Mouse (Mus musculus) spleen, adult 2 months (tissue): ENCODE measurements around the gene Ralbp1. TPM values are rescaled to one million over a fixed set of nuclear protein-coding genes. Genes with fewer than 3 reads are reported as not detected.

Experiments used
- DNase-seq, 2 experiments: peaks; one replicate each; pipeline versions ENCODE4 v3.0.0 to v3.0.0-alpha.2; 2012 to 2021; ENCODE audit warnings: low spot score in 2 of 2, low read depth in 1 of 2
- H3K27ac ChIP-seq: fragments of 200-500 bp; 2 replicates; pipeline ENCODE4 v1.5.1; 2012; ENCODE audit warnings: low read length, inconsistent platforms; ENCODE audit not compliant: insufficient read depth
- H3K27me3 ChIP-seq: fragments of 200-500 bp; 2 replicates; pipeline ENCODE4 v1.6.1; 2012; ENCODE audit warnings: mild to moderate bottlenecking, moderate library complexity, low read length, inconsistent platforms; ENCODE audit not compliant: control insufficient read depth, insufficient read depth
- H3K36me3 ChIP-seq: fragments of 200-500 bp; 2 replicates; pipeline ENCODE4 v1.6.1; 2012; ENCODE audit warnings: mild to moderate bottlenecking, low read length, inconsistent platforms; ENCODE audit not compliant: control insufficient read depth, insufficient read depth
- H3K4me1 ChIP-seq: fragments of 200-500 bp; 2 replicates; pipeline ENCODE4 v1.6.1; 2011; ENCODE audit warnings: inconsistent platforms; ENCODE audit not compliant: control insufficient read depth, insufficient read depth, insufficient read length
- H3K4me3 ChIP-seq: fragments of 200-500 bp; 2 replicates; pipeline ENCODE4 v1.5.1; 2011; ENCODE audit warnings: mild to moderate bottlenecking, inconsistent platforms; ENCODE audit not compliant: insufficient read depth, insufficient read length; ENCODE audit errors: extremely low read depth
- CTCF ChIP-seq: fragments of 200-500 bp; IDR thresholded peaks from 2 replicates; pipeline ENCODE4 v1.5.1; 2011; ENCODE audit warnings: mild to moderate bottlenecking, inconsistent platforms; ENCODE audit not compliant: insufficient read depth, insufficient read length, insufficient replicate concordance; ENCODE audit errors: extremely low read depth
- POLR2A ChIP-seq: fragments of 200-500 bp; IDR thresholded peaks from 2 replicates; pipeline ENCODE4 v1.6.1; 2011; ENCODE audit warnings: low read depth, low read length, inconsistent platforms
- WGBS: fragments of 180-500 bp; shearing (Covaris S2); methylation state at CpG from one replicate; pipeline ENCODE4 v1.1.7; 2018; 5-methylcytosine and 5-hydroxymethylcytosine counted together
- polyA plus RNA-seq: library from polyadenylated mRNA; depleted of rRNA; stranded (reverse); fragments of >200 nt; gene quantifications from 2 replicates; pipeline ENCODE4 v1.2.3, GENCODE M21; 2012; rRNA removed

Gene Ralbp1
- polyA plus RNA-seq, 1 experiment: 22.7 TPM

GRCm38 (mm10) chr17:65798446-65798845 is 87.2 kb downstream of the Ralbp1 start:
- 27% methylated on average over 4 of the region's 4 CpGs for whole genome bisulfite sequencing

More at GRCm38 (mm10) chr17:65798446-65798845, 87.2 kb downstream of the Ralbp1 start:
- Histone ChIP-seq H3K4me1 (no peaks in the 10 kb centered on the region; the same call in 1 of the 2 replicates), H3K27ac (no peak overlapping the region), H3K4me3 (no peak overlapping the region), H3K36me3 (no peaks in the 10 kb centered on the region; the same call in 1 of the 2 replicates), H3K27me3 (no peaks in the 10 kb centered on the region)
- no peak for TF ChIP-seq CTCF
- no peak for TF ChIP-seq POLR2A
- no peak for DNase-seq

Other genes starting within 250 kb of the Ralbp1 start
- gene Txndc2, start 243.6 kb downstream of the Ralbp1 start, polyA plus RNA-seq: not detected in 2 replicates
- gene Rab31, start 113.0 kb downstream of the Ralbp1 start, polyA plus RNA-seq: 11.0 and 12.3 TPM in 2 replicates
- 23.1 and 23.3 TPM in 2 replicates for gene Ppp4r1, start 103.2 kb downstream of the Ralbp1 start, polyA plus RNA-seq
- gene Twsg1, start 65.4 kb upstream of the Ralbp1 start, polyA plus RNA-seq: 12.9 and 17.3 TPM in 2 replicates
- gene Ankrd12, start 191.3 kb upstream of the Ralbp1 start, polyA plus RNA-seq: 3.5 and 3.9 TPM in 2 replicates
- gene Ndufv2, start 215.8 kb upstream of the Ralbp1 start, polyA plus RNA-seq: 15.3 and 16.4 TPM in 2 replicates
- gene Washc1, start 225.7 kb upstream of the Ralbp1 start, polyA plus RNA-seq: 36.3 and 43.7 TPM in 2 replicates
- gene Ddx11, start 237.7 kb upstream of the Ralbp1 start, polyA plus RNA-seq: 6.7 and 7.3 TPM in 2 replicates